Mouse (Mus musculus): ENCODE results near the gene Trim25.
"Not testable (repeated sequence)": the region's sequence is repeated elsewhere in the genome, so short reads cannot be mapped to it uniquely, and the experiment has no call there.

Trim25 gene

GRCm38 (mm10) chr11:89024181-89024881 is 25.2 kb downstream of the Trim25 start:
- ATAC-seq (ENCODE audit: low TSS enrichment): no peak

DNA sequence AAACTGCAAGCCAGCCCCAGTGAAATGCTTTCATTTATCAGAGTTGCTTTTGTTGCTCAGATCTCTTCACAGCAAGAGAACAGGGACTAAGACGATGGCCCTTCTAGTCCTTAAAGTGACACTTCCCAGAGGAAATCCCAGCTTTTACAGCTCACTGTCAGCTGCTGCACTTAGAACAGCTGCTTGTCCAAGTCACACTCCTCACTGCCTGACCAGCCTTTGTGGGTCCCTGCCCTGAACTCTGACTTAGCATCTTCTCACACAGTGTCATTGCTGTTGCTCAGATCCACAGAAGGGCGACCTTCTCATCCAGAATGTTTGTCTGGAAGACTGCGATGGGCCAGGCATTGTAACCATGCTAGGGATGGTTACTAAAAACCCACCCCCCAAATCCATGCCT is 26.4 kb downstream of the Trim25 start:
- ATAC-seq (ENCODE audit: low TSS enrichment): no peak

- no peak for ATAC-seq (ENCODE audit: low TSS enrichment)
Observed at GRCm38 (mm10) chr11:89026117-89026516, 26.9 kb downstream of the Trim25 start.

DNA sequence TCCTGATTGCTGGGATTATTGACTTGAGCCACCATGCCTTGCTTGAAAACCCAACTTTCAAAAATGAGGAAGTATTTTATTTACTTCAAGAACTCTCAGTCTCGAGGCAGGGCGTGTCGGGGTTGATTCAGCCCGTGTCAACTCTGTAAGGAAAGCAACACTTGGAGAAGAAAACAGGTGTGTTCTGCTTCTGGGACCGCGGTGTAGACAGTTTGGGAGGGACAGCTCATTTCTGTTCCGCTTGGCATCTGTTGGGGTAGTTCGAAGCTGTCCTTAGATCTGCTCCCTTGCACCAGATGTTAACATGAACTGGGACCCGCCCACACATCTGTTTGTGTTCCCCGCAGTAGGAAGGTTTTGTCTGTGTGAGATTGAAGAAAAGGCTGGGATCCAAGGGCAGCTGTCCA is 28.8 kb downstream of the Trim25 start:
- ATAC-seq (ENCODE audit: low TSS enrichment): no peak

DNA sequence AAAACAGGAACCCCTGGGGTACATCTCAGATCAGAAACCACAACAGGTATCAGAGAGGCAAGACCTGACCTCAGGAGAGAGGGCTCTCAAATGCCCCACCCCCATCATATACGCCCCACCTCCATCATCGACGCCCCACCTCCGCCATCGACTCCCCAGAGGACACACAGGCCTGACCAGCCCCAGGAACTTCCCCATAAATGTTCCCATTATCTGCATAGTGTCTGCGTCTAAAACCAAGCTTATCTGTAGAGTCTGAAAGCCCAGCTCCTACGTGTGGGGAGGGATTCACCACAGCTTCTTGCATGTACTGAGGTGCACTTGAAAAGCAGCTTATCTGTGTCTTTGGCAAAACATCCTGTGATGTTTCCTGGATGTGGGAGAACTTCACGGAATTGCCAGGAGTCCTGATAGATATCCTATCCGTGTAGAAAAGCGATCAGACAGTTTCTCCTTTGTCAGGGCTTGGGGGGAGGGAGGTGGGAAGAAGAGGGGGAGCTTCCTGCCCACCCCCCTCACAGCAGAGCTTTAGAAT is 29.8 kb downstream of the Trim25 start:
- ATAC-seq (ENCODE audit: low TSS enrichment): no peak

- no peak for ATAC-seq (ENCODE audit: low TSS enrichment)
Observed at GRCm38 (mm10) chr11:89030552-89030951, 31.4 kb downstream of the Trim25 start.

- no peak for ATAC-seq (ENCODE audit: low TSS enrichment)
Observed at GRCm38 (mm10) chr11:89031189-89031588, 32.0 kb downstream of the Trim25 start.

GRCm38 (mm10) chr11:89034592-89034991 is 35.4 kb downstream of the Trim25 start:
- no peak for ATAC-seq (ENCODE audit: low TSS enrichment)

- no peak for ATAC-seq (ENCODE audit: low TSS enrichment)
Observed at GRCm38 (mm10) chr11:89035552-89035951, 36.4 kb downstream of the Trim25 start.

- ATAC-seq (ENCODE audit: low TSS enrichment): peak; percentile 54; the same call in 1 of the 2 replicates
Observed at GRCm38 (mm10) chr11:89038496-89038895, 39.3 kb downstream of the Trim25 start.

GRCm38 (mm10) chr11:89039325-89039724 is 40.1 kb downstream of the Trim25 start:
- peak; percentile 74 for ATAC-seq (ENCODE audit: low TSS enrichment)

DNA sequence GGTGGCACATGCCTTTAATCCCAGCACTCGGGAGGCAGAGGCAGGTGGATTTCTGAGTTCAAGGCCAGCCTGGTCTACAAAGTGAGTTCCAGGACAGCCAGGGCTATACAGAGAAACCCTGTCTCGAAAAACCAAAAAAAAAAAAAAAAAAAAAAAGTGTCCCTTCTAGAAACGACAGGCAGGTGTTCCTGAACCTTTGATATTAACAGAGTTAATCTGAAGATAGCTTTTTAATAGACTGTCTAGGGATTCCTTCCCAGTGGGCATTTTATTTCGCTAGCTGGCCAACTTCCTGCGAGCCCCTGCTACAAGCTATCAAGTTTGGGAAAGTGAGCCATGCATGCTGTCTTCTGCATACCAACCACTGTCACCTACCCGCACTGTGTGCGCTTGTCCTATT is 41.9 kb downstream of the Trim25 start:
- ATAC-seq (ENCODE audit: low TSS enrichment): not testable (repeated sequence)

DNA sequence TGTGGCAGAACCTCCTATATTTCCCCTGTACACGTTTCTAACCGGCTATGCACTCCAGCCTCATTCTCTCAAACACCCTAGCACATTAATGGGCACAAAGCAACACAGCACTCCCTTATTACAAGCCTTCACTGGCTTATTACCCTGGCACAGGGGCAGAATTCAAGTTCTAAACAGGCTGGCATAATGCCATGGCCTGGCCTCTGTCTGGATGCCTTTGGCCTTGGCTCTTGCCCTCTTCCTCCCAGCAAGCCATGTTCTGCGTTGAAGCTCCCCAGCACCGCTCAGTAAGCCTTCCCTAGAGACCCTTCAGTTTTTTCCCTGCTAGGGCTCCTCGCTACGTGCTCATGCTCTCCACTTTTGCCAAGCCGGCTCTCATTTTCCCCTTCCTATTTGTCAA is 43.9 kb downstream of the Trim25 start:
- no peak for ATAC-seq (ENCODE audit: low TSS enrichment)

DNA sequence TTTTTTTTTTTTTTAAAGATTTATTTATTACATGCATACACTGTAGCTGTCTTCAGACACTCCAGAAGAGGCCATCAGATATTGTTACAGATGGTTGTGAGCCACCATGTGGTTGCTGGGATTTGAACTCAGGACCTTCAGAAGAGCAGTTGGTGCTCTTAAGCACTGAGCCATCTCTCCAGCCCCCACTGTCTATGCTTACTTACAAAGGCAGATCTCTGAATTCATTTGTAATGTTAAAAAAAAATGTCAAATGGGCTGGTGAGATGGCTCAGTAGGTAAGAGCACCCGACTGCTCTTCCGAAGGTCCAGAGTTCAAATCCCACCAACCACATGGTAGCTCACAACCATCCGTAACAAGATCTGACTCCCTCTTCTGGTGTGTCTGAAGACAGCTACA is 46.3 kb downstream of the Trim25 start:
- ATAC-seq (ENCODE audit: low TSS enrichment): not testable (repeated sequence)

- no peak for ATAC-seq (ENCODE audit: low TSS enrichment)
Observed at GRCm38 (mm10) chr11:89046021-89046420, 46.8 kb downstream of the Trim25 start.

GRCm38 (mm10) chr11:89051767-89052166 is 52.6 kb downstream of the Trim25 start:
- ATAC-seq (ENCODE audit: low TSS enrichment): no peak

GRCm38 (mm10) chr11:89055931-89056690 is 56.9 kb downstream of the Trim25 start:
- no peak for ATAC-seq (ENCODE audit: low TSS enrichment)

DNA sequence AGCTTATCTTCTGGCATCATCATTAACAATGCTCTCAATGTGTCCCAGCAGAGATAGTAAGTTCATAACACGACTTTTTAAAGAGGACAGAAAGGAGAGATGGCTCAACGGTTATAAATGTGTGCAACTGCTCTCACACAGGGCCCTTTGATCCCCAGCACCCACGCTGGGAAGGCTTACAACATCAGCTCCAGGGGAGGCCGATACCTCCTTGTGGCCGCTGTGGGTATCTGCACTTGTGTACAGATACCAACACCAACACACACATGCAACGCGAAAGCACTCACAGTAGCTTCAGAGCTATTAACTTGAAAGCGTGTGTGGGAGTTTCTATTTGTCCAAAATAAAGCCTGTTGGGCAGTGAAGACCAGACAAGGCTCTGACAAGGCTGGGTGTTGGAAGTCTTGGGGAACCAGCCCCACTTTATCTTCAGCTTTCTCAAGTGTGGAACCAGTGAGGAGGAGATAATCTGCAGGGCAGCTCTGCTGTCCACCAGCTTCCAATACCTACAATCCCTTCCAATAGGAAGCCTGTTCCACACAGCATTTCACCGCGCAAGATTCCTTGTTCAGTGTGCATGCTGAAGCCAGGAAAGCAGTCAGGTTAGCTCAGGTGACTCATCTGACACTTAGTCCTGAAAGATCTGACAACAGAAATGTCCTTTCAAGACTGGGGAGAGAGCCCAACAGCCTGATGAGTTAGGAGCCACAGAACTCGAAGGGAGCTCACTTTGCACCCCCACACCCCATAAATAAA is 59.5 kb downstream of the Trim25 start:
- no peak for ATAC-seq (ENCODE audit: low TSS enrichment)

- peak; percentile 63 for ATAC-seq (ENCODE audit: low TSS enrichment)
Observed at GRCm38 (mm10) chr11:89059919-89060422, 60.8 kb downstream of the Trim25 start.

DNA sequence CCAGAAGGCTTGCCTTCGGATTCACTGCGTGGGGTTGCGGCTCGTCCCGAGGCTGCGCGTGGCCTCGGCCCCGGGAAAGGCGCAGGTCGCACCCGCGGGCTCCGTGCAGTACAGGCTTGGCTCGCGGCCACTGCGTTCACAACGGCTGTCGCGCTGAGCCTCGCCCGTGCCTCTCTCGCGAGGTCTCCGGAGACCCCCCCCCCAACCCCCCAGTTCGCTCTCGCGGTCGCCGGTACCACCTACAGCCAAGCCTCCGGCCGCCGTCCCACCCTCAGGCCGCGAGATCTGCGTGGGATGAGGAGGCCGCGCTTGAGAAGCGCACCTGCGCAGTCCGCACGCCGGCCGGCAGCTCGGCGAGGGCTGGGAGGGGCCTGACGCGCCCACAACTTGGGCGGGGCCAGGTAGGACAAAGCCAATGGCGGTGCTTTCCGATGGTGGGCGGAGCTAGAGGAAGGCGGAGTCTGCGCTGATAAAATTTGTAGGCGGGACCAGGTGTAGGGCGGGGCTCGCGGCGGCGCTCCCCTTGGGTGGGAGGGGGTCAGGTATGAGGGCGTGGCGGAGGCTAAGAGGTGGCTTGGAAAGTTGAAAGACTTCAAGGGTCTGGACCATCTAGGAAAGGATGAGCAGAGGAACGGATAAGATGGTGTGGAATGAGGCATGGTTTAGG is 61.4 kb downstream of the Trim25 start:
- ATAC-seq (ENCODE audit: low TSS enrichment): peak; percentile 91

GRCm38 (mm10) chr11:89061362-89061761 is 62.2 kb downstream of the Trim25 start:
- ATAC-seq (ENCODE audit: low TSS enrichment): no peak

Data from frontal cortex, adult (tissue).